Mouse (Mus musculus): ENCODE results near the gene Car4.

DNA sequence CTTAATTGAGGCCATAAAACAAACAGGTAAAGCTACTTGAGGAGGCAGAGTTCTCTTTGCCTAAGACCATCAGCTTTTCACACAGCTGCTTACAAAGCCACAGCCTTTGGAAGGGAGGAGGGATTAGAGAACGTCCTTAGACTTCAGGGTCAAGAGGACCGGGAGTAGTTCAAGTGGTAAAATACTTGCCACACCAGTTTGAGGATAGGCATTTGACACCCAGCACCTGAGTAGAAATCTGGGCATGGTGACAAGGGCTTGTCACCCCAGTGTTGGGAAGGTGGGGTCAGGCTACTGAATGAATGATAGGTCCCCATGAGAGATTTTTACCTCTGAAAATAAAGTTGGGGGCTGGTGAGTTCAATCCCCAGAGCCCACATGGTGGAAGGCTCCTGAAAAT is 5.0 kb upstream of the Car4 start:
- no peak for TF ChIP-seq CTCF (IDR thresholded peaks at IDR 0.05; ENCODE audit: borderline replicate concordance, insufficient read depth, low read depth, low read length)
- no peak for TF ChIP-seq POLR2A (IDR thresholded peaks at IDR 0.05; ENCODE audit: borderline replicate concordance, insufficient read depth, low read length)
